Mouse (Mus musculus) cerebellum, postnatal 10 days (tissue): ENCODE results near the gene Msrb2.
A peak's percentile ranks its signal among the peaks of the same experiment; 100 is the strongest.

Experiments
- DNase-seq, 2 experiments: peaks; one replicate each; pipeline ENCODE4 v3.0.0; 2021; ENCODE audit warnings: mixed read lengths in 2 of 2

Msrb2 gene

DNA sequence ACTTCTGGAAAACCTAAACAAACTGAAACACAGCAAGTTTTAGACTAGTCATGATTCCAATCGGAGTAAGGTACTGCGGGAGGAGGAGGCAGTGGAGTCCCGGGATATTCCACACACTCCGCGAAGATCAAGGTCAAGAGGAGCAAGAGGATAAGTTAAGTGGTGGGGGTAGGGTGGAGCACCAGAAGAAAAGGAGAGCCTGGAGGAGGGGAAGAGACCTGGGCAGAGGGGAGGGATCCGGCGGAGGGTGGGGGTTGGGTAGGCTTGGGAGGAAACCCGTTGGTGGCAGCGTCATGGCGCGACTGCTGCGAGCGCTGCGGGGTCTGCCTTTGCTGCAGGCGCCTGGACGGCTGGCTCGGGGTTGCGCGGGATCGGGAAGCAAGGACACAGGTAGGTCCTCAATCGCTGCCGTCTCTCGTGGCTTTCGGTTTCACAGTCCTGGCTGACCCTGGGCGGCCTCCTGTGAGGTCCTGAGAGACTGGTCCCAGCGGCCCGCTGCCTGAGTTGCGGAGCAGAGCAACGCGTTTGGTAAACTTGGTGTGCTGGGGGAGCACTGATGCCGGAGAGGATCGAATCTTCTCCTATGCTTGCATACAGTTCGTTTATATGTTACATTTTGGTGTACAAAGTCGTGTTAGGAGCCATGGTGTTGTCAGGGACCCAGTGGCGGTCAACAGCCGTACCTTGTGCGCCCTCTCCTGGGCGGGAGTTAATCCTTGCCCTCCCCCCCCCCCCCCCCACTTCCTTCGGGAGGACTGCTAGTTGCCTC is at the start of gene Msrb2:
Gene Msrb2 (plus strand): TSS at position 51 of the 769 bp plus-strand sequence.
- DNase-seq = peak; percentile 88 to 89

DNA sequence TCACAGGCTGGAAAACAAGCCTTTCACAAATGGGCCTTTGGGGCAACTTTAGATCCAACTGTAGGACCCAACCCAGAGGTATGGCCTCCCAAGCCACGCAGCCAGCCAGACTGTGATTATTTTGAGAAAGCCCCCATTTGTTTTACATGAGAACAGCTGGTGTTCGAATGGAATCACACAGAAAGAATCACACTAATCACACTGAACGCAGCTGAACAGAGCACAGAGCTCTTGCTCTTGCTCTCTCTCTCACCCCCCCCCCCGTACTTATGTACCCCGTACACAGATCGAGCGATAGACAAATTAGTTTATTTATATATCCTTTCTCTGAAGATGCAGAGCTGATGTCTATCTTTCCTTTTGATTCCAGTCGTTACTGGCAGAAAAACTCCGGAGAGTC is 48.8 kb upstream of the Msrb2 start:
- no peak for DNase-seq

- no peak for DNase-seq
Measured at GRCm38 (mm10) chr2:19326376-19326775, 44.9 kb upstream of the Msrb2 start.

GRCm38 (mm10) chr2:19327811-19328210 is 43.4 kb upstream of the Msrb2 start:
- no peak for DNase-seq

DNA sequence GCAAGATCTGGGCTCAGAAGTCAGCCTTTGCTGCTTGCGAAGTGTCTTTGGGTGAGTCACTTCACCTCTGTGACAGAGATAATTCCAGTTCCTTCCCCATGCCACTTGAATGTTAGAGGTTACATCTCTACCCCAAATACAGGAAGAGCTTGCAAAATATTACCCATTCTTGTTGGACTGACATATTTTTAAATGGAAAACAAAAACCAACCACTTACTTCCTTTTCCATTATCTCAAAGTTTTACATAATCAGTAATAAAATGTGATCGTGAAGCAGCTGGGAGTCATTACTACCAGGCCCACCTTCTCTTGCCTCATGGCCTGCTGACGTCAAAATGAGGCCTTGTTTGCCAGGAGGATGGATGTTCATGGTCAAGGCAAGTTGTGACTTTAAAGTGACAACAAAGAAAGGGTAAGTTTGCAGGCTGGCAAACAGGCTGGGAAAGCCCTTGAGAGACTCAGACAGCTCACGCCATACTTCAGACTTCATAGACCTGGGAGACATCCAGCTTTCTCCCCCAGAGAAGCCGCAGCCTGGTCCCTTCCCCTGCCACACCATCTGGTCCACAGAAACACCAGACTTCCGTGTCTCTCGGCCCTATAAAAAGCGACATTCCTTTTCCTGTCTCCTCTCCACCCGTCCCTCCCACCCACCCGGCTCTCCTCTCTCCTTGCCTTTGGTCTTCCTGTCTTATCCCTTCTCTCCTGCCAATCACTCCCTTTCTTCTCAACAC is 27.2 kb upstream of the Msrb2 start:
- DNase-seq = peak; percentile 73 to 76

GRCm38 (mm10) chr2:19344636-19345413 is 26.4 kb upstream of the Msrb2 start:
- peak; percentile 97 to 98 for DNase-seq

- peak in 1 of 2 experiments; percentile 24 for DNase-seq
Measured at GRCm38 (mm10) chr2:19345414-19345964, 25.8 kb upstream of the Msrb2 start.

DNA sequence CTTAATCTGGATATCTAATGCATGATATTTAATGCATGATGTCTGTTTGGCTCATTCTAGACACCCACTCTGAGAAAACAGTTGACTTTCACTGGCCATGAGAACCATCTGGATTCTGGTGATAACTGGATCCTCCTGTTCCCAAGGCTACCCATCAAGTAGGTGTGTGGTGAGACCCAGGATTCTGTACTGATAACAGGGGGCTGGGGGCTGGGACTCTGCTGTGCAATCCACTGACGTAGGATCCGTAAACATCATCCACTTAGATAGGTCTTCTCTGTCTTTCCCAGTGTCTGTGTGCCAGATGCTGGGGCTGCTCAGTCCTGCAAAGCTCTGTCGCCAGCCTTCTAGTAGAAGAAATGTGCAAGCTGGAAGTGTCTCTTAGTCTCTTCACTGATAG is 22.8 kb upstream of the Msrb2 start:
- no peak for DNase-seq

DNA sequence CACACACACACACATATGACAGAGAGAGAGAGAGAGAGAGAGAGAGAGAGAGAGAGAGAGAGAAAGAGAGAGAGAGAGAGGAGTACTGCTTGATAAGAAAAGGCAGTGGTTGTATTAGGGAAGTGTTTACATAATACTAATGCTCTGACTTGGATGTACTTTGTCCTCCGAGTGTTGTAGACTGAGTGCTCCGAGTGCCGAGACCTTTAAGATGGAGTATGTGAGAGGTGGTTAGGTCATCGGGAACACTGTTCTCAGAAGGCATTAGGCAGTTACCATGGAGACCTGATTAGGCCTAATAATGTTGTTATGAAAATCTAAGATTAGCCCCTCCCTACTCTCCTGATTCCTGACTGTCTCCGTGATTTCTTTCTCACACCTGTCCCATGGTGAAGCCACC is 21.1 kb upstream of the Msrb2 start:
- DNase-seq = no peak

- DNase-seq = no peak
Measured at GRCm38 (mm10) chr2:19351615-19352253, 19.5 kb upstream of the Msrb2 start.

GRCm38 (mm10) chr2:19353158-19353557 is 18.1 kb upstream of the Msrb2 start:
- no peak for DNase-seq

- peak; percentile 61 to 67 for DNase-seq
Measured at GRCm38 (mm10) chr2:19362880-19363279, 8.4 kb upstream of the Msrb2 start.

- DNase-seq = no peak
Measured at GRCm38 (mm10) chr2:19366426-19366825, 4.8 kb upstream of the Msrb2 start.

- DNase-seq = no peak
Measured at GRCm38 (mm10) chr2:19367114-19367513, 4.1 kb upstream of the Msrb2 start.

DNA sequence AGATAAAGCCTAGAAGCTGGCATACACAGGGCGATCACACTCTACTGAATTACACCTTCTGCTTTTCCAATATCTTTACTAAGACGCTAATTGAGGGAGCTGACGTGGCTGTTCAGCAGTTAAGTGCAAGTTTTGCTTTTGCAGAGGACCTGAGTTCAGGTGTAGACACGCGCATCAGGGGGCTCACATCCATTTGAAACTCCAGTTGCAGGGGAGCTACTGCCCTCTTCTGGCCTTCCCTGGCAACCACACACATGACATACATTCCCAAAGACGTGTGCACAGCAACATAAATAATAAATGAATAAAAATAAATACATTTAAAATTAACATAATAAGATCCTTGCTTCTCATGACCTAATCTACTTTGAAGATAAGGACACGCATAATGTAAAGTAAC is 2.5 kb downstream of the Msrb2 start:
- DNase-seq = peak; percentile 20 to 28

DNA sequence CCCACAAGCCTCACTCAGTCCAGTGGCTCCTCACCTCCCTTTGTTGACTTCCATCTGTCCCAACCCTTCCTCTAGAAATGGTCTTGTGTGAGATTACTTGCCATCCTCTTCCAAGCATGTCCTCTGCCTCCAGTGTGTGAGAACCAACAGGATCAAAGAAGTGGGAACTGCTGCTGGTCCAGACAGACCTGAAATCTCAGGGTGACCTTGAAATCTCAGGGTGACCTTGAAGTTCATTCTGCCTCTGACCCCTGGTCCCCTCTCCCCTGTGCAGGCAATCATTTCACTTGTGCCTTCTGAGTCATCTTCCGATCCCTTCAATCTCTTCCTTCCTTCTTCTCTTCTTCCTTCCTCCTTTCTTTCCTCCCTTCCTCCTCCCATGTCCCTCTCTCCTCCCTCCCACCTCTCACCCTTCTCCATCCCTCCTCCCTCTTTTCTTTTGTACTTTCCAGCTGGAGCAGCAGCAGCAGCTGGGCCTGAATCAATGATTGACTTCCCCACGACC is 9.3 kb downstream of the Msrb2 start:
- no peak for DNase-seq

- no peak for DNase-seq
Measured at GRCm38 (mm10) chr2:19380986-19381385, 9.7 kb downstream of the Msrb2 start.

DNA sequence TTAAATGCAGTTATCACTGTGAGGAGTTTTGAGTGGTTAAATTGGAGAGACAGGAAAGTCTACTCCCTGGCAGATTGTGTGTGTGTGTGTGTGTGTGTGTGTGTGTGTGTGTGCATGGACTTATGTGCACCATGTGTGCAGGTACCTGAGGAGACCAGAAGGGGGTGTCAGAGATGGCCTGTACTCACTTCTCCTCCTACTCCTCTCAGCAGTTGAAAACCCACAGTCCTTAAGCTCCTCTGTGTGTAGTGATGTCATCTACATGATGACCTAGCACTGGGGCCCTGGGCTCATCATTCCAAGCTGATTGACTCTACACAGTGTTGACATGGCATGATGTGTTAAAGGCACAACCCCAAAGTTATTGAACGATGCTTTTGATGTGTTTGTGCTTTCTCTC is 11.0 kb downstream of the Msrb2 start:
- DNase-seq = no peak

- no peak for DNase-seq
Measured at GRCm38 (mm10) chr2:19383006-19383405, 11.8 kb downstream of the Msrb2 start.

DNA sequence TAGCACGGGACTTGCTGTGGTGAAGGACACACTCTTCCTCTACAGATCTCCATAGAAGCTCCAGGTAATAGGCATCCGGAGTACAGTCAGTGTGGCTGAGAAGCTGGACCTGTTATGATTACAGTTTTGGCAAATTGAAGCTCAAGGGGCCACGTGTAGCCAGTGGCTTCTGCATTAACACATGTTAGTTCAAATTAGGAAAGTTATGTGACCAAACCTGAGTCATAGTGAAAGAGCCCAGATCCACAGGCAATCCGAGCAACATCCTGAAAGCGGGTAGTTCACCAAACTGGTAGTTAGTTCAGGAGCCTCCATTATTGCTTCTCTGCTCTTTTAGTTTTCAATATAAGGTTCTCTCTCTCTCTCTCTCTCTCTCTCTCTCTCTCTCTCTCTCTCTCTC is 14.5 kb downstream of the Msrb2 start:
- DNase-seq = no peak

- no peak for DNase-seq
Measured at GRCm38 (mm10) chr2:19388329-19389103, 17.3 kb downstream of the Msrb2 start.
